ENCODE assay signal across 8 mouse cellular contexts in the genomic region with DNA sequence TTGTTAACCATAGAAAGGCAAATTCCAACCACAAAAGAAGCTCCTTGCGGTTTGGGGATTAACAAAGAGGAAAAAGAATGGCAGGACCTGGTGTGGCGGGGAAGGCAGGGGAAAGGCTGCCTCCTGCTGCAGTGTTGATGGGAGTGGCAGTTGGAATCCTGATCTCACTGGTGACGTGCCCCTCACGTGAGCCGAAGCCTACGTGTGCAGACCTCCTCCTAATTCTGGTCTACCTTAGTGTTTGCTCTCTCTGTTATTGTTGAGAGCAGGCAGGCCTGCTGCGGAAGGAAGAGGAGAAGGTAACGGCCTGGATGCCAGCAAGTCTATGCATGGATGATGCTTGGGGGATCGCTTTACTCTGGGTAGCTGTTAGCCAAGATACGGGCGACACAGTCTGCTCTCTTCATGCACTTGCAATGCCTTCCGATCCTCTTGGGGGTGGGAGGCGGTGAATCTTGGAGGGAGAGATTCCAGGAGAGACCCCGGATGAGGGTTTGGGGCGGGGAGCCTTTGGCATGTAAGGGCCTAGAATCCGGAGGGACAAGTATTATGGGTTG. TPM values are rescaled to one million over a fixed set of nuclear protein-coding genes. Genes with fewer than 3 reads are reported as not detected.
DNase-seq lines count a peak whose midpoint lies in the region; ATAC-seq lines count a peak whose summit lies in the region.

Armcx1 (plus strand) TSS at position 212 of the 557 bp plus-strand sequence.

- H3K9ac ChIP-seq in embryonic facial prominence, embryonic 14.5 days (ENCODE audit: low read depth, low read length): peak within 1 kb of the TSS; percentile 79
- peak within 1 kb of the TSS; percentile 74 for H3K9ac ChIP-seq in limb, embryonic 13.5 days
- peak within 1 kb of the TSS; percentile 74 for H3K9ac ChIP-seq in midbrain, embryonic 15.5 days

- peak within 1 kb of the TSS; percentile 50 for H3K4me2 ChIP-seq in embryonic facial prominence, embryonic 14.5 days (ENCODE audit: low read depth, low read length)
- H3K4me2 ChIP-seq in limb, embryonic 13.5 days (replicated peaks): peak within 1 kb of the TSS; percentile 58
- H3K4me2 ChIP-seq in midbrain, embryonic 15.5 days: peak within 1 kb of the TSS; percentile 50

- H3K9me3 ChIP-seq in embryonic facial prominence, embryonic 14.5 days (ENCODE audit: control insufficient read depth, low read length): no peaks in the 10 kb centered on the region
- H3K9me3 ChIP-seq in limb, embryonic 13.5 days: no peaks in the 10 kb centered on the region
- no peaks in the 10 kb centered on the region for H3K9me3 ChIP-seq in midbrain, embryonic 15.5 days

- peak within 1 kb of the TSS; percentile 52 for H3K4me3 ChIP-seq in embryonic facial prominence, embryonic 14.5 days (ENCODE audit: low read depth, low read length)
- H3K4me3 ChIP-seq in limb, embryonic 13.5 days: peak within 1 kb of the TSS; percentile 55
- H3K4me3 ChIP-seq in midbrain, embryonic 15.5 days: peak within 1 kb of the TSS; percentile 55

- H3K27ac ChIP-seq in embryonic facial prominence, embryonic 14.5 days (replicated peaks; ENCODE audit: low read depth, low read length): peak within 1 kb of the TSS; percentile 95
- H3K27ac ChIP-seq in limb, embryonic 13.5 days: peak within 1 kb of the TSS; percentile 91
- peak within 1 kb of the TSS; percentile 94 for H3K27ac ChIP-seq in midbrain, embryonic 15.5 days

- ATAC-seq in embryonic facial prominence, embryonic 14.5 days (ENCODE audit: low read depth): peak; percentile 98
- ATAC-seq in limb, embryonic 13.5 days (ENCODE audit: low FRiP score, low read depth): peak; percentile 93
- ATAC-seq in midbrain, embryonic 15.5 days (replicated peaks): peak; percentile 98

- no peaks in the 10 kb centered on the region for H3K4me1 ChIP-seq in embryonic facial prominence, embryonic 14.5 days (ENCODE audit: control insufficient read depth, insufficient read depth, low read length)
- H3K4me1 ChIP-seq in limb, embryonic 13.5 days: no peaks in the 10 kb centered on the region
- no peaks in the 10 kb centered on the region for H3K4me1 ChIP-seq in midbrain, embryonic 15.5 days

- WGBS in embryonic facial prominence, embryonic 14.5 days: 17% methylated on average over 16 of the region's 16 CpGs
- 20% methylated on average over 16 of the region's 16 CpGs for WGBS in limb, embryonic 13.5 days
- WGBS in midbrain, embryonic 15.5 days: 18% methylated on average over 16 of the region's 16 CpGs

- H3K36me3 ChIP-seq in embryonic facial prominence, embryonic 14.5 days (ENCODE audit: control insufficient read depth, insufficient read depth, low read length): peaks cover 19% of the 10 kb centered on the region; the same call in 1 of the 2 replicates
- peaks cover 18% of the 10 kb centered on the region for H3K36me3 ChIP-seq in limb, embryonic 13.5 days
- no peaks in the 10 kb centered on the region for H3K36me3 ChIP-seq in midbrain, embryonic 15.5 days (replicated peaks)

- H3K27me3 ChIP-seq in embryonic facial prominence, embryonic 14.5 days (replicated peaks; ENCODE audit: control insufficient read depth, insufficient read depth, low read length): peaks cover 4% of the 10 kb centered on the region
- peaks cover 14% of the 10 kb centered on the region for H3K27me3 ChIP-seq in limb, embryonic 13.5 days
- H3K27me3 ChIP-seq in midbrain, embryonic 15.5 days (replicated peaks): no peaks in the 10 kb centered on the region

- peak; percentile 11 for DNase-seq in 416B (ENCODE audit: low read depth)
- DNase-seq in adrenal gland, postnatal 25 days: peak; percentile 53
- peak; percentile 92 for DNase-seq in embryonic facial prominence, embryonic 14.5 days (ENCODE audit: low spot score)
- DNase-seq in heart, adult 9 months (ENCODE audit: low spot score in 2 of 2): peak; percentile 39 to 50
- DNase-seq in kidney, adult 9 months: peak; percentile 36
- peak; percentile 71 for DNase-seq in telencephalon, adult 2 months (ENCODE audit: low read depth, low spot score)

RNA-seq across cellular contexts. Expression of gene Armcx1, which starts in this region (rescaled TPM):
- total RNA-seq in adrenal gland, postnatal 25 days (2021): 20.7 and 24.1 TPM in 2 replicates
- polyA plus RNA-seq in embryonic facial prominence, embryonic 14.5 days (2014; fragmentation: Nextera tagmentation; extraction: Ambion mirVana): 47.7 and 59.2 TPM in 2 replicates
- 74.7 and 76.7 TPM in 2 replicates for polyA plus RNA-seq in limb, embryonic 13.5 days (2015; fragmentation: Nextera tagmentation; extraction: Ambion mirVana)
- 85.2 and 89.1 TPM in 2 replicates for polyA plus RNA-seq in midbrain, embryonic 15.5 days (2015; fragmentation: Nextera tagmentation; extraction: Ambion mirVana)

Comparison
In these comparisons a context has a peak if more than half of its experiments do, and no peak if none do; other contexts are left out.
1. Peak in every context shown above with its lines: DNase-seq, ATAC-seq, H3K4me3 ChIP-seq and H3K27ac ChIP-seq.
2. DNase-seq: peak in every context shown above with its lines; median percentile 92 in embryonic facial prominence, embryonic 14.5 days; 71 in telencephalon, adult 2 months; 53 in adrenal gland, postnatal 25 days; 44 in heart, adult 9 months; 36 in kidney, adult 9 months; 11 in 416B.